Mouse (Mus musculus): ENCODE data around the gene Prr5. TPM values are rescaled to one million over a fixed set of nuclear protein-coding genes. Genes with fewer than 3 reads are reported as not detected.

Gene Prr5
- 31.4 and 34.6 TPM in 2 replicates for polyA plus RNA-seq (2015; fragmentation: Nextera tagmentation; extraction: Ambion mirVana)

GRCm38 (mm10) chr15:84668938-84669747 lies at the start of gene Prr5:
Gene Prr5 (plus strand): TSS chr15:84669620.
- no peak for ATAC-seq (ENCODE audit: insufficient number of reproducible peaks, low FRiP score, low TSS enrichment, low read depth)
- H3K4me2 ChIP-seq (replicated peaks): no peak within 1 kb of the TSS
- 65% methylated on average over 14 of the region's 14 CpGs for WGBS
- H3K36me3 ChIP-seq: no peaks in the 10 kb centered on the region
- H3K27me3 ChIP-seq: no peaks in the 10 kb centered on the region
- H3K4me1 ChIP-seq: peaks cover 15% of the 10 kb centered on the region; the same call in 1 of the 2 replicates
- H3K27ac ChIP-seq (replicated peaks): no peak within 1 kb of the TSS
- no peak within 1 kb of the TSS for H3K4me3 ChIP-seq (replicated peaks)
- no peak within 1 kb of the TSS for H3K9ac ChIP-seq
- no peaks in the 10 kb centered on the region for H3K9me3 ChIP-seq (replicated peaks)

DNA sequence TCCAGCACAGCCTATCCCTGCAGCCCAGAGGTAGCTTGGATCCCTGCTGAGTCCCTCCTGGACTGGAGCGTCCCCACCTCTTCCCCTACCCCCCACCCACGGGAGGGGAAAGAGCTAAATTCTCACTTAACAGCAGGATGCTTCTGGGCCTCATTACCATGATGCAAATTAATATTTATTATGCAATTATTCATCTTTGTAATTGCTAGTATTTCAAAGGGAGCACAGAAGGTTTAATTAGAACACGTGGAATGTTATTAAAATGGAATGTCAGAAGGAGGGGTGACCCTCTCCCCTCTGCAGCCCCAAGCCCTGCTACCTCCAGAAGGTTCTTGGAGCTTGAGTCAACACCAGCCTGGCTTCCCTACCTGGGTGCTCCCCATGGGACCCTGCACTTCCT lies 49.4 kb upstream of the Prr5 start:
- Histone ChIP-seq H3K4me3 (replicated peaks) (no peak overlapping the region), H3K27me3 (peaks cover 11% of the 10 kb centered on the region), H3K4me2 (replicated peaks) (no peak overlapping the region), H3K4me1 (peaks cover 10% of the 10 kb centered on the region), H3K9ac (no peak overlapping the region), H3K27ac (replicated peaks) (no peak overlapping the region), H3K9me3 (replicated peaks) (no peaks in the 10 kb centered on the region), H3K36me3 (no peaks in the 10 kb centered on the region)
- 67% methylated on average over 3 of the region's 3 CpGs for WGBS
- ATAC-seq (ENCODE audit: insufficient number of reproducible peaks, low FRiP score, low TSS enrichment, low read depth): no peak

DNA sequence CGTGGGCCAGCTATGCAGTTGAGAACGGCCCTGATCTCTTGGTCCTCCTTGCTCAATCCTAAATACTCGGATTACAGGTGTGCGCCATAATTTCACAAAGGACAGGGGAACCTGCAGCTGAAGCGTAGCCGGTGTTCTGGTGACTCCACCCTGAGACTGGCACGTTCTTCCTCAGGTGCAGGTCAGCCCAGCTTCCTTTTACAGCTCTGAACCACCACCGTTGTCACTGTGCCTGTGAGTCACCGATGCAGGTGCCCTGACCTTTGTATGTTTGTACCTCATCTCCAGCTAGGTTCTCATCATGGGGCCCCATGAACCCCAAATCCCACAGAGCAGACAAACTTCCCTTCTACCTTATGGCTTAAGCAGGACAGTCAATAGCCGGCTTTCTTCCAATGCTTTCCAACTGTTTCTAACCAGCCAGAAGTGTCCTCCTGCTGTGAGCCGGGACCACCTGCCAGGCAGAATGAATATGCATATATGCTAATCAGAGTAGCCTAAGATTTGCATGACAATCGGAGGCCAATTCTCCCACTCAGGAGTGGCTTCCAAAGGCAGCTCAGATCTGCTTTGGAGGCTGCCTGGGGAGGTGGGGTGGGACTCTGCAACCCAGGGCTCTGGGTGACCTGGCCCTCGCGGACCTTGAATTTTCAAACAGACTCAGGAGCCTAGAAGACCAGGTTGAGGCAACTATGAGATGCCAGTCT lies 47.5 kb upstream of the Prr5 start:
- Histone ChIP-seq H3K36me3 (no peaks in the 10 kb centered on the region), H3K4me3 (replicated peaks) (no peak overlapping the region), H3K27me3 (no peaks in the 10 kb centered on the region), H3K9ac (no peak overlapping the region), H3K27ac (replicated peaks) (no peak overlapping the region), H3K4me2 (replicated peaks) (no peak overlapping the region), H3K4me1 (peaks cover 13% of the 10 kb centered on the region), H3K9me3 (replicated peaks) (no peaks in the 10 kb centered on the region)
- ATAC-seq (ENCODE audit: insufficient number of reproducible peaks, low FRiP score, low TSS enrichment, low read depth): no peak
- 35% methylated on average over 14 of the region's 14 CpGs for WGBS

- Histone ChIP-seq H3K27me3 (no peaks in the 10 kb centered on the region), H3K4me2 (replicated peaks) (no peak overlapping the region), H3K36me3 (no peaks in the 10 kb centered on the region), H3K4me3 (replicated peaks) (no peak overlapping the region), H3K9me3 (replicated peaks) (no peaks in the 10 kb centered on the region), H3K4me1 (peaks cover 9% of the 10 kb centered on the region), H3K9ac (no peak overlapping the region), H3K27ac (replicated peaks) (no peak overlapping the region)
- ATAC-seq (ENCODE audit: insufficient number of reproducible peaks, low FRiP score, low TSS enrichment, low read depth): no peak
- 52% methylated on average over 9 of the region's 9 CpGs for WGBS
Observed at GRCm38 (mm10) chr15:84624870-84625269, 44.5 kb upstream of the Prr5 start.

DNA sequence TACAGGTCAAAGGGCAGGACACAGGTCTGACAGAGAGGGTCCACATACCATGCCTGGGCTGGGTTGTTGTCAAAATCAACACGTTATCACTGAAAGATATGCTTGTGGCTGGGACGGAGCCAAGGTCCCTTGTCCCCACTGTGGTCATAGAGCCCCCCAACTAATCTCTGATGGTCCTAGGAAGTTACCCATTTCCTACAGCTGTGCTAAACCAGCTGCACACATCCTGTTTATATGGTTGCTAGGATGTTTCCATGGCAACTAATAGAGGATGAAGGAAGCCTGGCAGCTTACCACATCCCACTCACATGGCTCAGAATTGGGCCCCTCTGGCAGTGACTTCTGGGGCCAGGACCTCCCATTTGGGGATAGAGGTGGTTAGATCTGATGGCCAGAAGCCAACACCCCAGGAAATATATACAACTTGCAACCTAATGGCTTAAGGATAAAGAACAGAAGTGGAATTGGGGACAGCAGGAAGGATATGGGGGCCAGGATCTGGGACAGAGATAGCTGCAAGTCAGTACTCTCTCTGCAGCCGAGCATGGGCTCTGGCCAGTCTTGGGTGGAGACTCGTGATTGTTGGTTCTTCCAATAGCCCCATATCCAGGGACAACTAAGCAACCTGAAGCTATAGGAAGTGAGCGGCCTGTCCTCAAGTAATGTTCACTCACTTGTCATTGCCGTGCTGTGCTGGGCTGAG lies 43.6 kb upstream of the Prr5 start:
- Histone ChIP-seq H3K4me2 (replicated peaks) (no peak overlapping the region), H3K27ac (replicated peaks) (no peak overlapping the region), H3K4me1 (peaks cover 9% of the 10 kb centered on the region), H3K4me3 (replicated peaks) (no peak overlapping the region), H3K27me3 (no peaks in the 10 kb centered on the region), H3K9ac (no peak overlapping the region), H3K36me3 (no peaks in the 10 kb centered on the region), H3K9me3 (replicated peaks) (no peaks in the 10 kb centered on the region)
- WGBS: 56% methylated on average over 6 of the region's 6 CpGs
- ATAC-seq (ENCODE audit: insufficient number of reproducible peaks, low FRiP score, low TSS enrichment, low read depth): no peak

DNA sequence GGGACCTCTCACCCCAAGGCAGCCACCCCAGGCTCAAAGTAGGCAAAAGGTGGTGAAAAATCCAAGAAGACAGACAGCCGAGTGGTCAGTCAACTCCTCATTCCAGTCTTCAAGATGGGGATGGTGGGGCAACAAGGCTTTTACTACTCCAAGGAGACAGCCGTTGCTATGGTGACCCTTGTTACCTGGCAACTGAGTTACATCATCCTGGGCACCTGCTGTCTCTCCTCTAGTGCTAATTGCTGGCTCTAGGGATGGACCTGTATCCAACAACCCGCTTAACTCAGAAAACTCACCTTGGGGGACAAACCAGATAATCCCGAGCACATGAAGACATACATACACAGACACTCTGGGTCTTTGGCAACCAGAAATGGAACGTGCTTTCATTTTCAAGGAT lies 42.1 kb upstream of the Prr5 start:
- no peak for ATAC-seq (ENCODE audit: insufficient number of reproducible peaks, low FRiP score, low TSS enrichment, low read depth)
- H3K4me2 ChIP-seq (replicated peaks): no peak overlapping the region
- H3K4me3 ChIP-seq (replicated peaks): no peak overlapping the region
- 66% methylated on average over 5 of the region's 5 CpGs for WGBS
- no peaks in the 10 kb centered on the region for H3K27me3 ChIP-seq
- peaks cover 9% of the 10 kb centered on the region for H3K4me1 ChIP-seq
- no peaks in the 10 kb centered on the region for H3K9me3 ChIP-seq (replicated peaks)
- no peaks in the 10 kb centered on the region for H3K36me3 ChIP-seq
- no peak overlapping the region for H3K9ac ChIP-seq
- H3K27ac ChIP-seq (replicated peaks): no peak overlapping the region

GRCm38 (mm10) chr15:84629680-84630079 lies 39.7 kb upstream of the Prr5 start:
- H3K9me3 ChIP-seq (replicated peaks): no peaks in the 10 kb centered on the region
- 13% methylated on average over 3 of the region's 3 CpGs for WGBS

GRCm38 (mm10) chr15:84631560-84631959 lies 37.9 kb upstream of the Prr5 start:
- Histone ChIP-seq H3K27me3 (no peaks in the 10 kb centered on the region), H3K36me3 (no peaks in the 10 kb centered on the region), H3K4me3 (replicated peaks) (no peak overlapping the region), H3K4me1 (peaks cover 3% of the 10 kb centered on the region; the same call in 1 of the 2 replicates), H3K9me3 (replicated peaks) (no peaks in the 10 kb centered on the region), H3K4me2 (replicated peaks) (no peak overlapping the region), H3K9ac (no peak overlapping the region), H3K27ac (replicated peaks) (no peak overlapping the region)
- WGBS: under 1% methylated on average over 7 of the region's 7 CpGs
- ATAC-seq (ENCODE audit: insufficient number of reproducible peaks, low FRiP score, low TSS enrichment, low read depth): peak; percentile 25; the same call in 1 of the 2 replicates

More at GRCm38 (mm10) chr15:84629680-84630079, 39.7 kb upstream of the Prr5 start:
- Histone ChIP-seq H3K27me3 (no peaks in the 10 kb centered on the region), H3K9ac (no peak overlapping the region), H3K4me2 (replicated peaks) (no peak overlapping the region), H3K27ac (replicated peaks) (no peak overlapping the region), H3K36me3 (no peaks in the 10 kb centered on the region), H3K4me3 (replicated peaks) (no peak overlapping the region), H3K4me1 (peaks cover 12% of the 10 kb centered on the region)
- peak; percentile 49; the same call in 1 of the 2 replicates for ATAC-seq (ENCODE audit: insufficient number of reproducible peaks, low FRiP score, low TSS enrichment, low read depth)

GRCm38 (mm10) chr15:84634361-84634760 lies 35.1 kb upstream of the Prr5 start:
- WGBS: 54% methylated on average over 3 of the region's 3 CpGs
- H3K4me3 ChIP-seq (replicated peaks): no peak overlapping the region
- H3K9ac ChIP-seq: no peak overlapping the region
- H3K36me3 ChIP-seq: no peaks in the 10 kb centered on the region
- ATAC-seq (ENCODE audit: insufficient number of reproducible peaks, low FRiP score, low TSS enrichment, low read depth): no peak
- no peak overlapping the region for H3K4me2 ChIP-seq (replicated peaks)
- peaks cover 14% of the 10 kb centered on the region for H3K4me1 ChIP-seq
- H3K9me3 ChIP-seq (replicated peaks): no peaks in the 10 kb centered on the region
- no peaks in the 10 kb centered on the region for H3K27me3 ChIP-seq
- no peak overlapping the region for H3K27ac ChIP-seq (replicated peaks)

GRCm38 (mm10) chr15:84638405-84638804 lies 31.0 kb upstream of the Prr5 start:
- H3K4me2 ChIP-seq (replicated peaks): no peak overlapping the region
- peaks cover 35% of the 10 kb centered on the region for H3K4me1 ChIP-seq
- no peak for ATAC-seq (ENCODE audit: insufficient number of reproducible peaks, low FRiP score, low TSS enrichment, low read depth)
- H3K9me3 ChIP-seq (replicated peaks): no peaks in the 10 kb centered on the region
- no peak overlapping the region for H3K4me3 ChIP-seq (replicated peaks)
- H3K36me3 ChIP-seq: no peaks in the 10 kb centered on the region
- H3K27ac ChIP-seq (replicated peaks): peak overlapping the region; percentile 92
- no peak overlapping the region for H3K9ac ChIP-seq
- no peaks in the 10 kb centered on the region for H3K27me3 ChIP-seq

- Histone ChIP-seq H3K27ac (replicated peaks) (peak overlapping the region; percentile 92), H3K27me3 (no peaks in the 10 kb centered on the region), H3K4me3 (replicated peaks) (no peak overlapping the region), H3K9ac (no peak overlapping the region), H3K4me1 (peaks cover 35% of the 10 kb centered on the region), H3K9me3 (replicated peaks) (no peaks in the 10 kb centered on the region), H3K36me3 (no peaks in the 10 kb centered on the region), H3K4me2 (replicated peaks) (no peak overlapping the region)
- 0 out of 2 replicates have a peak, but pooled peaks have one; percentile 12 for ATAC-seq (ENCODE audit: insufficient number of reproducible peaks, low FRiP score, low TSS enrichment, low read depth)
- 30% methylated on average over 5 of the region's 5 CpGs for WGBS
Observed at GRCm38 (mm10) chr15:84639072-84639450, 30.4 kb upstream of the Prr5 start.
